Mouse (Mus musculus): ENCODE measurements around the gene Defb36.

GRCm38 (mm10) chr2:152588450-152588849 is 15.7 kb upstream of the Defb36 start:
- TF ChIP-seq POLR2A (IDR thresholded peaks at IDR 0.05; ENCODE audit: extremely low read depth, insufficient read depth, low read length) (no peak), CTCF (IDR thresholded peaks at IDR 0.05; ENCODE audit: extremely low read depth, insufficient read depth, low read length) (no peak)

Data from cortical plate, adult 2 months (tissue).